Mouse (Mus musculus): ENCODE results near the gene Grb2. TPM values are rescaled to one million over a fixed set of nuclear protein-coding genes. Genes with fewer than 3 reads are reported as not detected.

The Grb2 gene
- polyA plus RNA-seq, 1 experiment from 2014 or later: 184 TPM

- no peak overlapping the region for H3K27ac ChIP-seq
- H3K4me3 ChIP-seq: no peak overlapping the region
- no peaks in the 10 kb centered on the region for H3K9me3 ChIP-seq
- WGBS: 93% methylated on average over 3 of the region's 3 CpGs
- peaks cover 20% of the 10 kb centered on the region for H3K36me3 ChIP-seq
- H3K4me2 ChIP-seq: no peak overlapping the region
- no peak for ATAC-seq (ENCODE audit: low FRiP score)
- peaks cover 16% of the 10 kb centered on the region; the same call in 1 of the 2 replicates for H3K4me1 ChIP-seq (replicated peaks)
- no peak overlapping the region for H3K9ac ChIP-seq
- no peaks in the 10 kb centered on the region for H3K27me3 ChIP-seq
Observed at GRCm38 (mm10) chr11:115677511-115677910, 30.9 kb downstream of the Grb2 start.

GRCm38 (mm10) chr11:115676738-115677137 is 31.7 kb downstream of the Grb2 start:
- Histone ChIP-seq H3K9me3 (no peaks in the 10 kb centered on the region), H3K36me3 (peaks cover 15% of the 10 kb centered on the region), H3K9ac (no peak overlapping the region), H3K4me3 (no peak overlapping the region), H3K27me3 (no peaks in the 10 kb centered on the region), H3K4me2 (no peak overlapping the region), H3K27ac (no peak overlapping the region), H3K4me1 (replicated peaks) (peaks cover 19% of the 10 kb centered on the region; the same call in 1 of the 2 replicates)
- no peak for ATAC-seq (ENCODE audit: low FRiP score)
- WGBS: 94% methylated on average over 8 of the region's 8 CpGs

GRCm38 (mm10) chr11:115674235-115674865 is 34.0 kb downstream of the Grb2 start:
- Histone ChIP-seq H3K4me2 (no peak overlapping the region), H3K36me3 (peaks cover 14% of the 10 kb centered on the region), H3K27ac (no peak overlapping the region), H3K4me3 (no peak overlapping the region), H3K9me3 (no peaks in the 10 kb centered on the region), H3K4me1 (replicated peaks) (peaks cover 31% of the 10 kb centered on the region), H3K9ac (no peak overlapping the region), H3K27me3 (no peaks in the 10 kb centered on the region)
- no peak for ATAC-seq (ENCODE audit: low FRiP score)
- 71% methylated on average over 9 of the region's 9 CpGs for WGBS

GRCm38 (mm10) chr11:115673471-115674234 is 34.7 kb downstream of the Grb2 start:
- no peak overlapping the region for H3K9ac ChIP-seq
- no peaks in the 10 kb centered on the region for H3K27me3 ChIP-seq
- H3K4me2 ChIP-seq: no peak overlapping the region
- H3K4me3 ChIP-seq: no peak overlapping the region
- no peak for ATAC-seq (ENCODE audit: low FRiP score)
- peaks cover 12% of the 10 kb centered on the region for H3K36me3 ChIP-seq
- H3K9me3 ChIP-seq: no peaks in the 10 kb centered on the region
- 90% methylated on average over 9 of the region's 9 CpGs for WGBS
- H3K4me1 ChIP-seq (replicated peaks): peaks cover 34% of the 10 kb centered on the region
- no peak overlapping the region for H3K27ac ChIP-seq

GRCm38 (mm10) chr11:115672226-115672987 is 36.0 kb downstream of the Grb2 start:
- Histone ChIP-seq H3K4me3 (no peak overlapping the region), H3K27ac (no peak overlapping the region), H3K4me2 (no peak overlapping the region), H3K4me1 (replicated peaks) (peaks cover 41% of the 10 kb centered on the region), H3K36me3 (peaks cover 4% of the 10 kb centered on the region; the same call in 1 of the 2 replicates), H3K9me3 (no peaks in the 10 kb centered on the region), H3K9ac (no peak overlapping the region), H3K27me3 (no peaks in the 10 kb centered on the region)
- 87% methylated on average over 7 of the region's 7 CpGs for WGBS
- ATAC-seq (ENCODE audit: low FRiP score): no peak

- no peaks in the 10 kb centered on the region for H3K36me3 ChIP-seq
- 46% methylated on average over 5 of the region's 5 CpGs for WGBS
- H3K4me3 ChIP-seq: no peak overlapping the region
- H3K9me3 ChIP-seq: no peaks in the 10 kb centered on the region
- no peak overlapping the region for H3K4me2 ChIP-seq
- peaks cover 41% of the 10 kb centered on the region for H3K4me1 ChIP-seq (replicated peaks)
- H3K27me3 ChIP-seq: no peaks in the 10 kb centered on the region
- H3K27ac ChIP-seq: no peak overlapping the region
- no peak for ATAC-seq (ENCODE audit: low FRiP score)
- no peak overlapping the region for H3K9ac ChIP-seq
Observed at GRCm38 (mm10) chr11:115670451-115671050, 37.8 kb downstream of the Grb2 start.

- 67% methylated on average over 4 of the region's 4 CpGs for WGBS
- no peaks in the 10 kb centered on the region for H3K9me3 ChIP-seq
- no peak for ATAC-seq (ENCODE audit: low FRiP score)
- no peak overlapping the region for H3K4me3 ChIP-seq
- no peak overlapping the region for H3K27ac ChIP-seq
- H3K9ac ChIP-seq: no peak overlapping the region
- no peaks in the 10 kb centered on the region for H3K27me3 ChIP-seq
- no peak overlapping the region for H3K4me2 ChIP-seq
- peaks cover 6% of the 10 kb centered on the region; the same call in 1 of the 2 replicates for H3K36me3 ChIP-seq
- H3K4me1 ChIP-seq (replicated peaks): peaks cover 14% of the 10 kb centered on the region; the same call in 1 of the 2 replicates
Observed at GRCm38 (mm10) chr11:115663676-115664335, 44.6 kb downstream of the Grb2 start.

- Histone ChIP-seq H3K36me3 (peaks cover 6% of the 10 kb centered on the region; the same call in 1 of the 2 replicates), H3K4me3 (no peak overlapping the region), H3K27ac (no peak overlapping the region), H3K27me3 (no peaks in the 10 kb centered on the region), H3K9me3 (no peaks in the 10 kb centered on the region), H3K4me2 (no peak overlapping the region), H3K4me1 (replicated peaks) (peaks cover 7% of the 10 kb centered on the region; the same call in 1 of the 2 replicates), H3K9ac (no peak overlapping the region)
- ATAC-seq (ENCODE audit: low FRiP score): no peak
- 96% methylated on average over 4 of the region's 4 CpGs for WGBS
Observed at GRCm38 (mm10) chr11:115660376-115660775, 48.0 kb downstream of the Grb2 start.

- H3K9me3 ChIP-seq: no peaks in the 10 kb centered on the region
- WGBS: 86% methylated on average over 6 of the region's 6 CpGs
- ATAC-seq (ENCODE audit: low FRiP score): no peak
Observed at GRCm38 (mm10) chr11:115658521-115658920, 49.9 kb downstream of the Grb2 start.

GRCm38 (mm10) chr11:115654128-115654527 is 54.3 kb downstream of the Grb2 start:
- 77% methylated on average over 2 of the region's 2 CpGs for WGBS
- H3K4me3 ChIP-seq: no peak overlapping the region
- H3K27me3 ChIP-seq: no peaks in the 10 kb centered on the region
- H3K4me2 ChIP-seq: no peak overlapping the region
- peaks cover 39% of the 10 kb centered on the region for H3K36me3 ChIP-seq
- no peak overlapping the region for H3K9ac ChIP-seq
- peaks cover 11% of the 10 kb centered on the region for H3K4me1 ChIP-seq (replicated peaks)
- H3K9me3 ChIP-seq: no peaks in the 10 kb centered on the region
- H3K27ac ChIP-seq: no peak overlapping the region
- no peak for ATAC-seq (ENCODE audit: low FRiP score)

More at GRCm38 (mm10) chr11:115658521-115658920, 49.9 kb downstream of the Grb2 start:
- Histone ChIP-seq H3K9ac (no peak overlapping the region), H3K27me3 (no peaks in the 10 kb centered on the region), H3K4me3 (no peak overlapping the region), H3K4me2 (no peak overlapping the region), H3K27ac (no peak overlapping the region), H3K4me1 (replicated peaks) (no peaks in the 10 kb centered on the region), H3K36me3 (peaks cover 22% of the 10 kb centered on the region)

GRCm38 (mm10) chr11:115653194-115653593 is 55.2 kb downstream of the Grb2 start:
- Histone ChIP-seq H3K9me3 (no peaks in the 10 kb centered on the region), H3K4me2 (no peak overlapping the region), H3K4me3 (no peak overlapping the region), H3K36me3 (peaks cover 47% of the 10 kb centered on the region), H3K9ac (no peak overlapping the region), H3K27me3 (no peaks in the 10 kb centered on the region), H3K27ac (no peak overlapping the region), H3K4me1 (replicated peaks) (peaks cover 11% of the 10 kb centered on the region)
- 86% methylated on average over 3 of the region's 3 CpGs for WGBS
- ATAC-seq (ENCODE audit: low FRiP score): no peak

Measured in hindbrain, embryonic 13.5 days (tissue).